Mouse (Mus musculus): ENCODE results near the gene Tmbim1.

Tmbim1 gene

DNA sequence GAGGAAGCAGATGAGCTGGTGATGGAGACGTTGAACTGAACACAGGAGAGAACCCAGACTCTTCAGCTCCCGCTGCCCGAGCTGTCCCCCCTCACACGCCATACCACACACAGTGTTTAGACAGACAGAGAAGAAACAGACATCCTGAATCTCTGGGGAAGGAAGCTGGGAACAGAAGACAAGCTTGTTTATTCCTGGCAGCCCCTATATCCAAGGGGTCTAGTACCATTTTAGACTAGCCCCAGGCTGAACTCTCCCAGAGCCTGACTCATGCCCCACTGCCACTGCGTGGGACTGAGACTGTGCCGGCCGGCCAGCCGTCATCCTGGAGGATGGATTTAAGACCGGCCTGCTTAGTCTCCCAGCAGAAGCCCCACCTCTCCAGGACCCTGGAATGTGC, 30.4 kb downstream of the Tmbim1 start:
- DNase-seq: peak; percentile 86

DNA sequence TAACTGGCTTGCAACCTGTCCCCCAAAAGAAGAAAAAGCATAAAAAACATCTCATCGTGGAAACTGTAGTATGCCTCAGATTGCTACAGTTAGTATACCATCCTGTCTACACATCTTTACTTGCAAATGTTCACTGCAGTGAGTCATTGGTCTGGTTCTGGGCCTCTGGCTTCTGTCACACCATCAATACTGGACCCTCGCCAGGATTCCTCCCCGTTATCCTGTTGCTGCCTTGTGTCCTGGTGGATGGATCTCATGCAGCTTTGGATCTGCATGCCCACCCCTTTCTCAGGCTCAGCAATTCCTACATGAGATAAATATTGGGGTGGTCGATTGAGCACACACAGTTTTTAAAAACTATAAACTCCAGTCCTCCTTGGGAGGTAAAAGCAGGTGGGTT, 33.8 kb downstream of the Tmbim1 start:
- peak; percentile 76 for DNase-seq

DNA sequence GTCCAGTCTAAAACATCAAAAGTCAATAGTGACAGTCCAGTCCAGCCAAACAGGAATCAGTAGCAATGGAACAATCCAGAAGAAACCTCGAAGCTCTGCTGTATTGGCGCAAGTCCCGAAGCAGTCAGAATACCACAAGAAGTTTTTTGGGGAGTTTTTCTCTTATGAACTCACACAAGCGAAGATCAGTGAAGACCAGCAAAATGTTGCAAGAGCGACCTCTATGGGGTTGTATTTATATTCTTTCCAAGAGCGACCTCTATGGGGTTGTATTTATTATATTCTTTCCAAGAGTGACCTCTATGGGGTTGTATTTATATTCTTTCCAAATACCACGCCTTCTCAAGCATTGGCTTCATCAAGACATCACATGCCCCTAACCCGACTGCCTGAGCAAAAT, 36.7 kb downstream of the Tmbim1 start:
- DNase-seq: no peak

DNA sequence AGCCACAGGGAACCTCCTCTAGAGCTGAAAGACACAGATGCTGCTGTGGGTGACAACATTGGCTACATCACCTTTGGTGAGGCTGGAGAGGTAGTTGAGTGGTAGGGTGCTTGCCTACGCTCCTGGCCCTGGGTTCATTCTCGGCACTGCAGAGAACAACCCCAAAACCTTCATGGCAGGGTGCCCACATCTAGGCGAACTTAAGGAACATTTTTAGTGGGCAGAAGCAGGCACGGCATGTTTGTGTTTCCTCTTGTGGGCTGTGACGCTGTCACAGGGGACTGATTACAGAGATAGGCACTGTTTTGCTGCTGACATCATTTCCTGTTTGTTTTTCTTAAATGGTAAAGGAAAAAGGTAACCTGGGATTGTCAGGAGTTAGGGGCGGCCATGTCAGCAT, 42.9 kb downstream of the Tmbim1 start:
- peak; percentile 91 for DNase-seq

DNA sequence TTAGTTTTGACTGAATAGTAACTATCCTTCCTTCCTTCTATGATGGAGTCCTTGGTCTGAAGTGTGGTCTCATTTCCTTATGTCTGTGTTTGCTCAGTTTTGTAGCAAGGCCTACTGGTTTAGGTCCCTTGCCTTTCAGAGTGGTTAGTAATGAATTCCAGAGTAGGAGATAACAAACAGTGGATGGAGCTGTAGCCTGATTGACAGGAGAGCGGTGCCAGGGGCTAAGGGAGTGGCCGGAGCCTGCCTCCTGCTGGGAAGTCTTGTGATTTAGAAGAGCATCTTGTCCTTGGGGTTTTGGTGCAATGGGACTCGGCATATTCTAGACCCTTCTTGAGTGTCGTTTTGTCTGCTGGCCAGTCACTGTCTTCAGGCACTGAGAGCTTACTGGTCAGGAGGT, 48.6 kb downstream of the Tmbim1 start:
- no peak for DNase-seq

DNA sequence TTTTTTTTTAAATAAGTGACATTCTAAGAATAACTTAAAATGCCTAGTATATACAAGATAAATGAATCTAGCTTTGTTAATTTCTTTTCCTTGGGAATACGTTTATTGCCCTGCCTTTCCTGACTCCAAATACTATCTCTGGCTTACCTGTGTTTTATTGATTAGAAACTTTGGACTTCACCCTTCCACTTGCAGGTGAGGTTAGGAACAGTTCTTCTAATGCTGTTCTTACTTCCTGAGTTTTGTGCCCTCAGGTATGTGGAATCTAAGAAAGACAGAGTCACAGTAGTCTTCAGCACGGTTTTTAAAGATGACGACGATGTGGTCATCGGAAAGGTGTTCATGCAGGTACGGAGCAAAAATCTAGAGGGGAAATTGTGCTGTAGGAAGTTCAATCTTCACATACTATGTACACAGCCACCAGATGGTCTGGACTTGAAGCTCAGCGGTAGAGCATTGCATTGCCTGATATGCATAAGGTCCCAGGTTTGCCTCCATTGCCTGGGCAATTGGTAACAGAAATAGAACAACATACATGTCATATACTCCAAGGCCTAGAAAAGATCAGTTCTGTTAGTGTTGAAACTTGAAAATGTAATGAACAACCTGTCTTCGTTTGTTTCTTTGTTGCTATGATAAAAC, 49.6 kb downstream of the Tmbim1 start:
- DNase-seq: no peak

DNA sequence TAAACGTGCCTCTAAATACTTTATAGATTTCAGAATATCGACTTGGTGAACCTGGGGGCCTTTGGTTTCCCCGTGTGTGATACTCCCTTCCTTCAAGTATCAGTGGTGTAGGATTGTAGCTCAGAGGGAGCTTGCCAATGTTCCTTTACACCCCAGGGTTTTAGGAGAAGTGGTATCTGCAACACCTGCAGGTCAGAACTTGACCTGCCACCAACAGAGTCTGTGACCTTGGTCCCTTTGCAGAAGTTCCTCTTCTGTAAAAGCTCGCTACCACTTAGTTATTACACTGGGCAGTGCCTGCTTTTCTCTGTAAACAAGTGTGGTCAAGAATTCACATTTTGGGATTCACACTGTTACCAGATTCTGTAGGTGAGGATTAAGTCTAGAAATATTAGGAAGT, 55.3 kb downstream of the Tmbim1 start:
- no peak for DNase-seq

DNA sequence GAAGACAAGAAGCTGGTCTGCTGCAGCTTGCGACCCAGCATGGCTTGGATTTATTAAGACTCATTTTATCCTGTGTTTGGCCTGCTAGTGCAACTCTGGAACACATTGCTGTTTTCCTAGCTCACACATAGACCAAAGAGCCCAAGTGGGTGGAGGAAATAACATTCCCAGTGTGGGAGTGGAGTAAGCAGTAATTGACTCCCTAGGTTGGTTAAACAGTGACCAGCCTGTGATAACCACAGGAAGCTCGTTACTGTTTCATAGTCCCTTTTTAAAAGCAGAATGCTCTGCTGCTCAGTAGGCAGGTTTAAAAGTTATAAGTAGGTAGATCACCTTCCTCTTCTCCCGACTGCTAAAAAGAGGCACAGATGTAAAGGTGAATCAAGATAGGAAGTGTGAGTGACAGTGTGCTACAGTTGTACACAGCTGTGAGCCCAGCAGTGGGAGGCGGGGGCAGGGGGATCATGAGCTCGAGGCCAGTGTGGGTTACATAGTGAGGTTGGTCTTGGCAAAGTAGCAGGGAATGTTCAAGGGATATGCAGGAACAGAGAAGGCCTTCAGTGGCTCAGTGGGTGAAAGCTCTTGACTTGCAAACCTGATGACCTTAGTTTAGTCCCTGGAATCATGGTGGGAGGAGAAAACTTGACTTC, 56.0 kb downstream of the Tmbim1 start:
- no peak for DNase-seq

DNA sequence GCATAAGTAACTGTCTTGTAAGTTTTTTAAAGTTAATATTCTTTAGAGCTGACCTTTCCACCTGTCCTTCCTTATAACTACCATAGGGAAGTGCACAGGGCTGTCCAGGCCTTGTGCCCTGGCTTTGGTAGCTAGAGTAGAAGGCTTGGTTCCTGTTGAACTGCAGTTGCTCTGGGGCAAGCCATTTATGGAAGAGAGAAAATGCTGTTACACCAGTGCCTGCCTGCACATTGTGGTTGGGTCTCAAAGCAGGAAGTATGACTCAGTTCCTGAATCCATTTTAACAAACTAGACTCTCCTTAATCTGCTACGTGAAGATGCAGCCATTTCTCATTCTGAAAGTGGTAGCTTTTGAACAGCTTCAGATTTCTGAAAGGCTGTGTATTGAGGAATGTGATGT, 56.6 kb downstream of the Tmbim1 start:
- peak; percentile 98 for DNase-seq

DNA sequence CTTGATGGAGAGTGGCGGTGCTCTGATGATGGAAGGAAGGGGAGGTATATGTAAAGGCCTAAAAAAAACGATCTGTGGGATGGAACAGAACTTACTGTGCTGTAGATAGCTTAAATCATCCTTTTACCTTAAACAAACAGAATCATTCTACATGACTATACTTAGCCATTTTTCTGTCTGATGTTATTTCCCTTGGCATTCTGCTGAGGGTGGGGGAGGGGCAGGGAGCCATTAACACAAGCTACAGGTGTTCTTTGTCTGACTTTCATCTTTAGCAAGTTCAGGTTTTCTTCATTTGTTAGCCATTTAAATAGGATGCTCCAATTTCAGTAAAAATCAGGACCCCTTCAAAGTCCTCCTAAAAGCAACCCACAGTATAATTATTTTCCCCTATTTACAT, 59.9 kb downstream of the Tmbim1 start:
- no peak for DNase-seq

DNA sequence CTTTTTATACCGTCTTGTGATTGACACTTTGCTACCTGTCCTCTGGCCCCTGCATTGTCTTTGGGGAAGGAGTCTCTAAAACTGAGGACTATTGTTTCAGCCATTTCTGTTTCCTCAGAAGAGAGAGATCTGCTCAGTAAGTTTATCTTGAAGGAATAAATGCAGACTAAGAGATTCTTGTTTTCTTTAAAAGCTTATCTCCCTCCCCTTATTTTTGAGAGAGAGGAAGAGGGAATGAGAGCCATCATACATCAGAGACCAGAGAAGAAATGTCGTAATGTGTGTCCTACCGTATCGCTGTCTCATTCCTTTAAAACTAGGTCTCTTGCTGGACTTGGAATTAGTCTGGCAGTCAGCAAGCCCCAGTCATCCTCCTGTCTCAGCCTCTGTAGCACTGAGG, 64.6 kb downstream of the Tmbim1 start:
- DNase-seq: no peak

DNA sequence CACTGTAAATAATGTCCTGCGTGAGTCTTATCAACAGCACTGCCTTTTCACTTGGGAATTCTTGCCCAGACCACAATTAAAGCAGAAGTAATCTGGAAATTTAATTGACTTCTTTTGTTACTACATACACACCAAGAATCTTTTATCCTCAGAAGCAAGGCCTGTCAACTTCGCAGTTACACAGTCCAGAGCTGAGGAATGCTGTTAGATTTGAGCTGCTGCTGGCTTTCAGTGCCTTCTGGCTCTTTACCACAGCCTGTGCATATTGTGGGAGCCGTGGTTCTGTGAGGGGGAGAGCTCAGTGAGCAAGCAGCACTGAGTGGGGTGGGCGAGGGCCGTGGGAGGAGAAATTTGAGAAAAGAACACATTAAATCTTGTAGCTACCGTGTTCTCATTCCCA, 65.1 kb downstream of the Tmbim1 start:
- DNase-seq: peak; percentile 91

DNA sequence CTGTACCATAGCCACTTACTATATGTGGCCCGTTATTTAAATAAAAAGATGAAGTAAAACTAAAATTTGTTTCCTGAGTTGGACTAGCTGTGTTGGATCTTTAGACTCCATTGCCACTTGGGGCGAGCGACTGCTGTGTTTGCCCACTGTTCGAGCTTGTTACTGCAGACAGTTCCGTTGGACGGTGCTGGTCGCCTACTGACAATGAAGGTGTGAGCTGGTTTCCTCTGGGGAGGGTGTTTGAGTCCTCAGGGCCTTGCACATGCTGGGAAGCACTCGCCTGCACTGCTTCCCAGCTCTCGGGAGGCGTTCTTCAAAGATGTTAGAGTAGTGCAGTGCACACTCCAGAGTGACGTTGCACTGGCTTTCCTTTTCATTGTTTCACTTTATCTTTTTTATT, 65.8 kb downstream of the Tmbim1 start:
- peak; percentile 92 for DNase-seq

DNA sequence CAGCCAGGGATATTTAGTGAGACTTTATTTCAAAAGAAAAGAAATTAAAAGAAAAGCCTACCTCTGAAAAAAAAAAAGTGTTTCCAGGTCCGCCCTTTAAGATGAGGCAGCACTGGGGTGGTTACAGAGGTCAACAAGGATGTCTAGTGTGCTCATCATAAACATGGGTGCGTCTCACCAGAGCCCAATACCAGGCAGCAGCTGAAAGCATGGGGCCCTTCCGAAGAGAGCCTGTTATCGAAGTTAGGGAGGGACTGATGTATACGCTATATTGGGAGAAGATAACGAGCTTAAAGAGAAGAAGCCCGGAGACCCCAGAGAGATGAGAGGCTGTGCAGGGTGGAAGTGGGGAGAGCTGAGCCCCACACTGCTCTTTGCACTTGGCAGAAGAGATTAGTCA, 66.3 kb downstream of the Tmbim1 start:
- no peak for DNase-seq
